Comparison of ENCODE assay signal across 25 mouse cellular contexts in the genomic region with DNA sequence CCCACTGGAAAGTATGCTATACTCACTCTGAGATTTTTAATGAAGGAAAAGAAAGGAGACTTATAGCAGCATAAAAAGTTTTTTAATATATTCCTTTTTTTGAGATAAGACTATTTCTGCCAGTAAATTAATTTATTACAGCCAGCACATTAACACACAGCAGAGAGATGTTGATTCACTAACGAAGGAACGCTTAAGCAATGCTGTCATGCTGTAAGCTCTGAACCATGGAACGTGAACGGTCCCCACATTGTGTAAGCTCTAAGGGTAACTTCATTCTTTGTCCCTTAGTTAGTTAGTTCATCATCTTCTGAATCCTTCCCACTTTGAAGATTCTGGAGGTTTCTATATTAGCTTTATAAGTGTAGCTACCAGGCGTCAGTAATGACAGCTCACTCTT.
DNase-seq lines count a peak whose midpoint lies in the region; ATAC-seq lines count a peak whose summit lies in the region.
"Had no signal": no experiment of that assay in that cellular context is flagged by ENCODE, and none has a peak within 500 bp of the region (broad histone marks: within the 10 kb centered on the region; RNA-seq: fewer than 3 reads in every experiment).

No protein-coding gene starts in this region.

- ATAC-seq in forebrain, embryonic 16.5 days = peak; percentile 69
- ATAC-seq in forebrain, embryonic 15.5 days (replicated peaks) = no peak
- no peak for ATAC-seq in hindbrain, embryonic 15.5 days (ENCODE audit: low FRiP score, low read depth)
- no peak for ATAC-seq in hindbrain, embryonic 16.5 days
- peak; percentile 59; the same call in 1 of the 2 replicates for ATAC-seq in midbrain, embryonic 15.5 days (replicated peaks)
- no peak for ATAC-seq in midbrain, embryonic 11.5 days (ENCODE audit: low FRiP score)
- ATAC-seq: intestine, postnatal 0 days; Patski had no signal

- no peak overlapping the region for H3K4me3 ChIP-seq in forebrain, embryonic 16.5 days (replicated peaks; ENCODE audit: low read length)
- no peak overlapping the region for H3K4me3 ChIP-seq in forebrain, embryonic 15.5 days
- no peak overlapping the region for H3K4me3 ChIP-seq in hindbrain, embryonic 15.5 days
- no peak overlapping the region for H3K4me3 ChIP-seq in hindbrain, embryonic 16.5 days (ENCODE audit: low read length)
- no peak overlapping the region for H3K4me3 ChIP-seq in midbrain, embryonic 15.5 days
- no peak overlapping the region for H3K4me3 ChIP-seq in midbrain, embryonic 11.5 days (ENCODE audit: low read depth, low read length)
- H3K4me3 ChIP-seq: embryonic facial prominence, embryonic 12.5 days; embryonic facial prominence, embryonic 15.5 days; gastrocnemius, adult 2 months had no signal

- H3K27ac ChIP-seq in forebrain, embryonic 16.5 days (ENCODE audit: low read length) = no peak overlapping the region
- no peak overlapping the region for H3K27ac ChIP-seq in forebrain, embryonic 15.5 days (replicated peaks)
- no peak overlapping the region for H3K27ac ChIP-seq in hindbrain, embryonic 15.5 days (replicated peaks)
- H3K27ac ChIP-seq in hindbrain, embryonic 16.5 days (ENCODE audit: low read depth, low read length) = no peak overlapping the region
- no peak overlapping the region for H3K27ac ChIP-seq in midbrain, embryonic 15.5 days
- no peak overlapping the region for H3K27ac ChIP-seq in midbrain, embryonic 11.5 days (ENCODE audit: low read depth, low read length)
- H3K27ac ChIP-seq: embryonic facial prominence, embryonic 12.5 days; embryonic facial prominence, embryonic 15.5 days; gastrocnemius, adult 2 months had no signal

- H3K4me2 ChIP-seq in forebrain, embryonic 16.5 days (ENCODE audit: low read length) = no peak overlapping the region
- no peak overlapping the region for H3K4me2 ChIP-seq in forebrain, embryonic 15.5 days (replicated peaks)
- H3K4me2 ChIP-seq in hindbrain, embryonic 15.5 days = peak overlapping the region; percentile 50; the same call in 1 of the 2 replicates
- no peak overlapping the region for H3K4me2 ChIP-seq in hindbrain, embryonic 16.5 days (ENCODE audit: low read length)
- no peak overlapping the region for H3K4me2 ChIP-seq in midbrain, embryonic 15.5 days
- H3K4me2 ChIP-seq in midbrain, embryonic 11.5 days = no peak overlapping the region
- H3K4me2 ChIP-seq: embryonic facial prominence, embryonic 12.5 days; embryonic facial prominence, embryonic 15.5 days; heart, embryonic 11.5 days had no signal

- DNase-seq in midbrain, embryonic 11.5 days (ENCODE audit: low spot score, missing footprints) = no peak
- peak; percentile 11 for DNase-seq in retina, embryonic 14.5 days (ENCODE audit: low spot score)
- DNase-seq in retina, postnatal 1 day = no peak
- DNase-seq: adrenal gland, postnatal 10 days; adrenal gland, postnatal 36 days; B cell, adult 2 months; cerebellum, adult 11 months; cerebellum, adult 2 months; cerebellum, adult 9-11 months; cerebellum, postnatal 25 days; gastrocnemius, adult 2 months; gastrocnemius, postnatal 14 days; heart, adult 11 months had no signal

- no peaks in the 10 kb centered on the region for H3K4me1 ChIP-seq in forebrain, embryonic 16.5 days (replicated peaks; ENCODE audit: control insufficient read depth, insufficient read depth, low read length)
- H3K4me1 ChIP-seq in forebrain, embryonic 15.5 days = peaks cover 9% of the 10 kb centered on the region; the same call in 1 of the 2 replicates
- peaks cover 11% of the 10 kb centered on the region for H3K4me1 ChIP-seq in hindbrain, embryonic 15.5 days (replicated peaks)
- peaks cover 7% of the 10 kb centered on the region; the same call in 1 of the 2 replicates for H3K4me1 ChIP-seq in hindbrain, embryonic 16.5 days (ENCODE audit: control insufficient read depth, insufficient read depth, low read depth, low read length)
- peaks cover 14% of the 10 kb centered on the region for H3K4me1 ChIP-seq in midbrain, embryonic 15.5 days
- no peaks in the 10 kb centered on the region for H3K4me1 ChIP-seq in midbrain, embryonic 11.5 days (ENCODE audit: control insufficient read depth, insufficient read depth, low read length)
- H3K4me1 ChIP-seq: embryonic facial prominence, embryonic 12.5 days; embryonic facial prominence, embryonic 15.5 days had no signal

- H3K9ac ChIP-seq in forebrain, embryonic 16.5 days (replicated peaks; ENCODE audit: low read depth, low read length) = no peak overlapping the region
- no peak overlapping the region for H3K9ac ChIP-seq in forebrain, embryonic 15.5 days (replicated peaks)
- no peak overlapping the region for H3K9ac ChIP-seq in hindbrain, embryonic 15.5 days
- H3K9ac ChIP-seq in hindbrain, embryonic 16.5 days (ENCODE audit: low read depth, low read length) = no peak overlapping the region
- H3K9ac ChIP-seq in midbrain, embryonic 15.5 days = no peak overlapping the region
- H3K9ac ChIP-seq in midbrain, embryonic 11.5 days (ENCODE audit: low read length) = no peak overlapping the region
- H3K9ac ChIP-seq: embryonic facial prominence, embryonic 12.5 days; embryonic facial prominence, embryonic 15.5 days had no signal

- WGBS in forebrain, embryonic 16.5 days = 22% methylated on average over 5 of the region's 5 CpGs
- WGBS in forebrain, embryonic 15.5 days = 19% methylated on average over 5 of the region's 5 CpGs
- 51% methylated on average over 5 of the region's 5 CpGs for WGBS in hindbrain, embryonic 15.5 days
- WGBS in hindbrain, embryonic 16.5 days = 57% methylated on average over 5 of the region's 5 CpGs
- 35% methylated on average over 5 of the region's 5 CpGs for WGBS in midbrain, embryonic 15.5 days
- 64% methylated on average over 5 of the region's 5 CpGs for WGBS in midbrain, embryonic 11.5 days

- H3K36me3 ChIP-seq in forebrain, embryonic 16.5 days (ENCODE audit: control insufficient read depth, insufficient read depth) = no peaks in the 10 kb centered on the region
- H3K36me3 ChIP-seq in forebrain, embryonic 15.5 days = no peaks in the 10 kb centered on the region
- no peaks in the 10 kb centered on the region for H3K36me3 ChIP-seq in hindbrain, embryonic 15.5 days
- H3K36me3 ChIP-seq in hindbrain, embryonic 16.5 days (ENCODE audit: control insufficient read depth, insufficient read depth, low read length) = no peaks in the 10 kb centered on the region
- H3K36me3 ChIP-seq in midbrain, embryonic 15.5 days (replicated peaks) = no peaks in the 10 kb centered on the region
- H3K36me3 ChIP-seq in midbrain, embryonic 11.5 days (ENCODE audit: control insufficient read depth, insufficient read depth, low read length) = no peaks in the 10 kb centered on the region
- H3K36me3 ChIP-seq: embryonic facial prominence, embryonic 12.5 days; embryonic facial prominence, embryonic 15.5 days; G1E had no signal

- H3K9me3 ChIP-seq in forebrain, embryonic 16.5 days (ENCODE audit: control insufficient read depth, low read length) = no peaks in the 10 kb centered on the region
- H3K9me3 ChIP-seq in forebrain, embryonic 15.5 days = no peaks in the 10 kb centered on the region
- H3K9me3 ChIP-seq in hindbrain, embryonic 15.5 days = no peaks in the 10 kb centered on the region
- no peaks in the 10 kb centered on the region for H3K9me3 ChIP-seq in hindbrain, embryonic 16.5 days (ENCODE audit: control insufficient read depth, low read length)
- H3K9me3 ChIP-seq in midbrain, embryonic 15.5 days = no peaks in the 10 kb centered on the region
- no peaks in the 10 kb centered on the region for H3K9me3 ChIP-seq in midbrain, embryonic 11.5 days (ENCODE audit: control insufficient read depth, low read length)
- H3K9me3 ChIP-seq: embryonic facial prominence, embryonic 12.5 days; embryonic facial prominence, embryonic 15.5 days had no signal

- no peaks in the 10 kb centered on the region for H3K27me3 ChIP-seq in forebrain, embryonic 16.5 days (replicated peaks; ENCODE audit: control insufficient read depth, insufficient read depth, low read length)
- H3K27me3 ChIP-seq in forebrain, embryonic 15.5 days = no peaks in the 10 kb centered on the region
- H3K27me3 ChIP-seq in hindbrain, embryonic 15.5 days = no peaks in the 10 kb centered on the region
- H3K27me3 ChIP-seq in hindbrain, embryonic 16.5 days (replicated peaks; ENCODE audit: control insufficient read depth, insufficient read depth, low read length) = no peaks in the 10 kb centered on the region
- no peaks in the 10 kb centered on the region for H3K27me3 ChIP-seq in midbrain, embryonic 15.5 days (replicated peaks)
- H3K27me3 ChIP-seq in midbrain, embryonic 11.5 days (ENCODE audit: control insufficient read depth, insufficient read depth, low read length) = no peaks in the 10 kb centered on the region
- H3K27me3 ChIP-seq: CH12.LX; embryonic facial prominence, embryonic 12.5 days; embryonic facial prominence, embryonic 15.5 days had no signal

Comparison
In these comparisons a context has a peak if more than half of its experiments do, and no peak if none do; other contexts are left out.
1. ATAC-seq: peak in forebrain, embryonic 16.5 days (single experiment) and midbrain, embryonic 15.5 days (single experiment); none in forebrain, embryonic 15.5 days (single experiment), hindbrain, embryonic 15.5 days (single experiment), hindbrain, embryonic 16.5 days (single experiment) and midbrain, embryonic 11.5 days (single experiment).